Mouse (Mus musculus) liver, embryonic 14 days (tissue): ENCODE measurements around the gene Tma16. TPM values are rescaled to one million over a fixed set of nuclear protein-coding genes. Genes with fewer than 3 reads are reported as not detected.

Experiments
- polyA plus RNA-seq: library from polyadenylated mRNA; depleted of rRNA; stranded (reverse); fragments of >200 nt; gene quantifications from 2 replicates; pipeline ENCODE4 v1.2.3, GENCODE M21; 2012; rRNA removed

Gene Tma16
- polyA plus RNA-seq = 5.0 and 5.2 TPM in 2 replicates

GRCm38 (mm10) chr8:66486084-66486763 lies at the start of gene Tma16:
TSS of gene Tma16 (minus strand) at chr8:66486530.

GRCm38 (mm10) chr8:66511537-66511936 lies 25.2 kb upstream of the Tma16 start, which contains the start of gene Tktl2:
TSS of gene Tktl2 (plus strand) at chr8:66511756.

Other genes starting within 250 kb of the Tma16 start
- not detected in 2 replicates for gene Tktl2, start 25.2 kb upstream of the Tma16 start, polyA plus RNA-seq
- not detected in 2 replicates for gene Npy5r, start 201.6 kb upstream of the Tma16 start, polyA plus RNA-seq
- gene Npy1r, start 210.7 kb upstream of the Tma16 start, polyA plus RNA-seq = 0.02 and 0.16 TPM in 2 replicates